Mouse (Mus musculus) CH12.LX (cell line): ENCODE measurements around the gene Rab43.

Experiments
- CTCF ChIP-seq, 2 experiments: IDR thresholded peaks in 1 of 2; conservative IDR thresholded peaks in 1 of 2; 2 replicates each; pipeline ENCODE4 v1.5.1; 2011 to 2012; ENCODE audit warnings: low read depth in 2 of 2, low read length in 2 of 2, improper control_type of control experiment in 1 of 2, inconsistent platforms in 1 of 2, mild to moderate bottlenecking in 1 of 2, moderate library complexity in 1 of 2
- E2F4 ChIP-seq: IDR thresholded peaks from 2 replicates; pipeline ENCODE4 v1.6.1; 2011; ENCODE audit warnings: low read depth, low read length, improper control_type of control experiment; ENCODE audit not compliant: insufficient replicate concordance
- ELF1 ChIP-seq: IDR thresholded peaks from 2 replicates; pipeline ENCODE4 v1.6.1; 2014; ENCODE audit warnings: low read depth, mild to moderate bottlenecking, inconsistent platforms, low read length, improper control_type of control experiment
- HCFC1 ChIP-seq: IDR thresholded peaks from 2 replicates; pipeline ENCODE4 v1.6.1; 2012; ENCODE audit warnings: low read depth, mild to moderate bottlenecking, inconsistent platforms, low read length, improper control_type of control experiment
- MAX ChIP-seq: IDR thresholded peaks from 2 replicates; pipeline ENCODE4 v1.6.1; 2011; ENCODE audit warnings: low read length, improper control_type of control experiment
- MEF2A ChIP-seq: IDR thresholded peaks from 2 replicates; pipeline ENCODE4 v1.6.1; 2014; ENCODE audit warnings: low read depth, mild to moderate bottlenecking, inconsistent platforms, low read length, improper control_type of control experiment, borderline replicate concordance
- NRF1 ChIP-seq: IDR thresholded peaks from 2 replicates; pipeline ENCODE4 v1.6.1; 2014; ENCODE audit warnings: low read depth, mild to moderate bottlenecking, inconsistent platforms, low read length, improper control_type of control experiment, moderate library complexity
- POLR2A ChIP-seq: IDR thresholded peaks from 2 replicates; pipeline ENCODE4 v1.6.1; 2011; ENCODE audit warnings: low read depth, mild to moderate bottlenecking, improper control_type of control experiment, low read length
- POLR2AphosphoS2 ChIP-seq: IDR thresholded peaks from 2 replicates; pipeline ENCODE4 v1.6.1; 2011; ENCODE audit warnings: low read depth, low read length, improper control_type of control experiment
- SMC3 ChIP-seq: IDR thresholded peaks from 2 replicates; pipeline ENCODE4 v1.6.1; 2011; ENCODE audit warnings: low read depth, low read length, improper control_type of control experiment
- TCF12 ChIP-seq: IDR thresholded peaks from 2 replicates; pipeline ENCODE4 v1.6.1; 2014; ENCODE audit warnings: low read depth, mild to moderate bottlenecking, inconsistent platforms, low read length, improper control_type of control experiment
- USF1 ChIP-seq: IDR thresholded peaks from 2 replicates; pipeline ENCODE4 v1.6.1; 2014; ENCODE audit warnings: low read depth, mild to moderate bottlenecking, inconsistent platforms, low read length, improper control_type of control experiment
- ZC3H11A ChIP-seq: IDR thresholded peaks from 2 replicates; pipeline ENCODE4 v1.6.1; 2012; ENCODE audit warnings: low read depth, mild to moderate bottlenecking, inconsistent platforms, low read length, improper control_type of control experiment

DNA sequence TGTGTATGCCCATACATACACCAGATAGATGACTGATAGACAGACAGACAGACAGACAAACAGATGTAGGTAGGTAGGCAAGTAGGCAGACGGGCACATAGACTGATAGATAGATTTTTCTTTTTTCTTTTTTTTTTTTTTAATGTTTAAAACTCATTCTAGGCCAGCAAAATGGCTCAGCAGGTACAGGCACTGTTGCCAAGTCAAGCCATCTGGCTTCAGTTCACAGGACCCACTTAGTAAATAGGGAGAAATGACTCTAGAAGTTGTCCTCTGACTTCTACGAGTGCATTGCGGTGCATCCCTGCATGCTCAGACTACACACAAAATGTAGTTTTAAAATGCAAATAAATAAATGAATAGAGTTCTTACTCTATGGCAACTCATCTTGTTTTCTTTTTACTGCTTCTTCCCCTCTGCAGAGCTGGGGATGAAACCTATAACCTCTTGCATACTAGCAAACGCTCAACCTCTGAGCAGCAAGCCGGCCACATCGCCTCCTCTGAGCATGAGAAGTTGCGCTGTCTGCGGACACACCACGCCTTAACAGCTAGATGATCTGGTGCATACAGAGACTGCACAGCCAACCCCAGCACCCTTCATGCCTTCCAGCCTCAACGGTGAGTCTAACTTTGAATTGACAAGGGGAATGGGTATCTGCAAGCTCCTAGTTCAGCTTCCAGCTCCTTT lies 18.0 kb downstream of the Rab43 start:
- TF ChIP-seq E2F4 (no peak), HCFC1 (no peak), POLR2A (no peak), CTCF (conservative IDR thresholded peaks at IDR 0.05 in 1 of 2, IDR thresholded peaks at IDR 0.05 in 1 of 2; ENCODE audit: low read depth in 2 of 2, low read length in 2 of 2) (no peak), ELF1 (no peak), SMC3 (no peak), POLR2AphosphoS2 (no peak), MAX (no peak), ZC3H11A (no peak), USF1 (no peak), NRF1 (no peak), TCF12 (no peak), MEF2A (no peak)
